Mouse (Mus musculus) left cerebral cortex, adult 18-20 months (tissue): ENCODE measurements at regions not wholly inside any gene's neighbourhood (a gene's known extent, or its start where the extent isn't known, plus 50 kb on each side); places are given as distances from the start of the nearest gene placed in this dataset.

Experiments used
- DNase-seq, 2 experiments: peaks; one replicate each; pipeline ENCODE4 v3.0.0; 2021 to 2022; ENCODE audit warnings: low spot score in 2 of 2, mixed read lengths in 1 of 2

DNA sequence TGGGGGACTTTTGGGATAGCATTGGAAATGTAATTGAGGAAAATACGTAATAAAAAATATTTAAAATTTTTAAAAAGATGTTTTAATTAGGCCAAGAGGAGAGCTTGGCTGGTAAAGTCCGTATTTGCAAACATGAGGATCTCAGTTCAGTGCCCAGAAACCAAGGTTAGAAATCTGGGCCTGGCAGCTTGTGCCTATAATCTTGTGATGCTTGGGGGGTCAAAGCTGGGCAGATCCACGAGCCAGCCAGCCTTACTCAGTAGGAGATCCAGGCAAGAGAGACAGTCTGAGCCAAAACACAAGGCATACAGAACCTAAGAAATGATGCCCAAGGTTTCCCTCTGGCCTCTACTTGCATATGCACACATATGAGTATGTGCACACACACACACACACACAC, 54.1 kb upstream of the Cxadr start:
- DNase-seq: no peak

DNA sequence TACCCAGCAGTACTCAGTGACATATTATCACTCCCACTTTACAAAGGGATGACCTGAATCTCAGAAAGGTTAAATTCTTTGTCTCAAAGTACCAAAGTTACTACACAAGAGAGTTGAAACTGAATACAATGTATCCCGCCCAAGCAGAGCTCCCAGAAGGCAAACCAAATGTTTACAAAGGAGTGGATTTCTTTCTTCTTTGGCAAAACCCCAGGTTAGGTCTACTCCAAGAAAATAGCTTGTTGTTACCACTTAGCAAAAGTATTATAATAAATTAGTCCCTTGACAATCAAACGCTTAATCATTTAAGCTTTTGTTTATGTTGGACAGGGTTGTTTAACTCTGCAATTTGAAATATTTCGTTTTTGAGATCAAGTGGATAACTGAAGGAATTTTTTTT, 58.6 kb upstream of the Cxadr start:
- DNase-seq: no peak

DNA sequence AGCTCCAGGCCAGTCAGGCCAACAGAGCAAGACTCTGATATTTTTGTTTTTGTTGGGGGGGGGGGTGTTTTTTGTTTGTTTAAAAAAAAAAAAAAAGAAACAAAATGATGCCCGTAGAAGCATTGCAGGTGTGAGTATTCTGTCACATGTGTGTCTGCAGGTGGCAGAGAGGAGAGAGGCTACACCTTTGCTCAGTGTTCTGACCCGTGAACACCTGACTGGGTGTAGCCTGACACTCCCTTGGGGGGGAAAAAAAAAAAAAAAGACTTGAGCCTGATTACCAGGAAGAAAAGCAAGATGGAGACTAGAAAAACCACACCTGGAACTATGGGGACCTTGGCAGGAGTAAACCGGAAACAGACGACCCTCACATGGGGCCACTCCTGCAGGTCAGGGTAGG, 61.1 kb upstream of the Cxadr start:
- DNase-seq: no peak

DNA sequence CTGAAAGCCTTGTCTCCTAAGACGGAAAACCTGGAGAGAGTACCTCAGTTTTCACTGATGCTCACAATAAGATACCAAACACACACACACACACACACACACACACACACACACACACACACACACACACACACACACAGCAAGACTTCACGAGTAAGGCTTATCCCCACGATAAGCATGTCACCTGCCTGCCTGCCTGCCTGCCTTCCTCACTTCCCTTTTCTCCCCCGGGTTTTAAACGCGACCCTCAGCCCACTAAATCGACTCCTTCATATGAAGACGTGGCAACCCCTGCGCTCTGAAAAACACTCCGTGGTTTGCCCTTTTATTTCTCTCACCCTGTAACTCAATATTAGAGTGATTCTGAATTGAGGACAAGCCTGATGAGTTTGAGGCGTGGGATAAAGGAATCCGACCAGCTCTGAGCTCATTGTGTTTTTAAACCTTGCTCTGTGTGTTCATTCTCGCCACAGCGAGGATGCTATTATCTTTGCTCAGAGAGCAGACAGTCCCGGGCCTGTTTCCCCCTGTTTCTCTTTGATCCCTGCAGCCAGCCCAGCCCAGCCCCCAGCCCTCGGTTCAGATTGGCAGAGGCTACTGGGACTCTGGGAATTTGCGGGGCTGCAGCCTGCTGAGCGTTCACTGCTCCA, 63.1 kb upstream of the Cxadr start:
- DNase-seq: peak; percentile 10 to 25

DNA sequence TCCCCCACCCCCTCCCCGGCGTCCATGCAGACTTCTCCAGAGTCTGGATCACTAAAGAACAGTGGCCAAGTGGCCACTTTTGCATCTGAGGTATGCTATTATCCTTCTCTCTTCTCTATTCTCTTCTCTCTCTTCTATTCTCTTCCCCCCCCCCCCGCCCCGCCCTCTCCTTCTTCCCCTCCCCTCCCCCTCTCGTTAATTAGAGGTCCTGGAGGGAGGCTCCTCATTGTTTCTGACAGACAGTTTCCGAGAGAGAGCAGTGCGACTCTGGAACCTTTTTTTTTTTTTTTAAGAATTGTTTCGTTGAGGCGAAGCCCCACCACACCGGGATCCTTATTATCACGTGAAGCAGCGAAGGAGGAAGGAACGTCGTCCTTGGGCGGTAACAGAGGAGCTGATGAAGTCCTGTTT, 63.6 kb upstream of the Cxadr start:
- no peak for DNase-seq

DNA sequence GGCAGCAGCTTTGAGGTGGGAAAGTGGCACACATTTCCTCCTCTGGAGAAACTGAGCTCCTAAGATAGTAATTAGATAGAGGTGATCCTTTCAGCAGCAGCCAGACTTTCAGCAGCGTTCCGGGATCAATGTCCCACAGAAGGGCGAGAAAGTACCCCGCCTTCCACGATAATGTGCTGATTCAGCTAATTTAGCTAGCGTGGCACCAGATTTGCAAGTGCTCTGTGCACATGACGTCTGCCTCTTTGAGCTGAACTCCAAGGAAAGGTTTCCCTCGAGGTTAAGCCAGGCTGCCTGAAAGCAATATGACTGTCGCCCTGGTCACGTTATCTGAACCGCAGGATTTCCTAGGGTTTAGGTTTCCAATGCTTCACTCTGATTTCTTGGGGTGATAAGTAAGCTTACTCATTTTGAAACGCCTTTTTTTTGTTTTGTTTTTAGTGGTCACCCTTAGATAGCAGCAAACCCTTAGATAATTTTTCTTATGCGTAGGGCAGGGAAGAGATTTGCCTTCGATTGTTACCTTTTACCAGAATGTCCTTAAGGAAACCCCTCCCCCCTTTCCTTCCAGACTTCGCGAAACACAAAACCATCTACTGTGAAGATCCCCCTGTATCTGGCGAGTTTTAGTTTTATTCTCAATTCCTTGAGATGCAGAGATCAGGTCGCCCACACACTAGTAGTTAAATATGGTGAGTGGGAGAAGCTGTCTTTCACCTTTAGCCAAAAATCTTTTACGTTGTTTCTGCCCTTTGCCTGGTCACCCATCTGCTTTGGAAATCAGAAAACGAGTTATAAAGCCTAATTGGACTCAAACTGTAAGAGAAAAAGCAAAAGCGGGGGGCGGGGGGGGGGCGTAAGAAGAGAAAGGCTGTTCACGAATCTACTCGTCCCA, 64.3 kb upstream of the Cxadr start:
- no peak for DNase-seq

DNA sequence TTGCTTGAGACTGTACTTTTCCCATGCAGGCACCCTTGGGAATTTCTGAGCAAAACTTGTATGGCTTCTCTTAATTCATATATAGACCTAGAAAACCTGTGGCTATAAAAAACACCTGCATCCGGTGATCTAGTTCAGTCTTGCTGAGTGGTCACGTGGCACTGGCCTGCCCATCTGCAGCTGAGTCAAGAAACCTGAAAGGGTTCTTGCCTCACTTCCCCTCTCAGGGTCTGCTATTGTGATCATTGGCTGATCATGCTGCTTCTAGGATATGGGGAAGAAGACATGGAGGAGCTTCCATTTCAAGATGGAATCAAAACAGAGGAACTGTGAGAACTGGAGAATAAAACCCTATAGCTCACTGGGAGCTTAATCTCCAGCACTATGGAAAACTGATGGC, 69.1 kb upstream of the Cxadr start:
- no peak for DNase-seq

DNA sequence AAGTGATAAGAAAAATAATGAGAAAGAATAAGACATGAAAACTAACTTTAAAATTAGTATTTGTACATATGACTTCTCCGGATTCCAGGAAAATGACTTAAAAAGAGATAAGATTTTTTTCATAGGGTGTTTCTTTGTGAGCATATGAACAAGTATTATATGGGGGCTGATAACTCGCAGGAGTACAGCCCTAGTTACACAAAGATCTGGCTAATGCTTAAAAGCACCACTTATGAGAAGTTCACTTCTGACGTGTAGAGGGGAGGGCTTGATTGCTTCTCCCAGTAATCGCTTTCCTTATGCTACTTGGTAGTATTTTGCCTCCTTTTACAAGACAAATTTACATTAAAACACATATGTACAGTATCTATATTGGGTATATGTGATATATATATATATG, 72.3 kb upstream of the Cxadr start:
- DNase-seq: no peak

DNA sequence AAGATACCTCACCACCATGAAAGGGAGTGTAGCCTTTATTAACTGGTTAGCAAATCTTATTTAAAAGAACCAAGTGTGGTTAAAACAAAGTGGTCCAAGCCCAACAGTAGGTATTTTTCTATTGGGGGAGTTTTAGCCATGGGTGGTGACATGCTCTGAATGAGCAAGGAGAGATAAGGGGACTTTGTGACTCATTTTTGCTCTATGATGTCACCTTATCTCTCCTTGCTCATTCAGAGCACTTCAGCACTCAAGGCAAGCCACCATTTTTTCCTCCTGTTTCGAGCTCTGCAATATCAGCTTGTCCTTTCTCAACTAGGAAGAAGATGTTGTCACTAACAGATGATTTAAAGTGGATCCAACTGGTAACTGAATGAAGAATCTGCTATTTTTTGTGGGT, 78.9 kb upstream of the Cxadr start:
- no peak for DNase-seq

DNA sequence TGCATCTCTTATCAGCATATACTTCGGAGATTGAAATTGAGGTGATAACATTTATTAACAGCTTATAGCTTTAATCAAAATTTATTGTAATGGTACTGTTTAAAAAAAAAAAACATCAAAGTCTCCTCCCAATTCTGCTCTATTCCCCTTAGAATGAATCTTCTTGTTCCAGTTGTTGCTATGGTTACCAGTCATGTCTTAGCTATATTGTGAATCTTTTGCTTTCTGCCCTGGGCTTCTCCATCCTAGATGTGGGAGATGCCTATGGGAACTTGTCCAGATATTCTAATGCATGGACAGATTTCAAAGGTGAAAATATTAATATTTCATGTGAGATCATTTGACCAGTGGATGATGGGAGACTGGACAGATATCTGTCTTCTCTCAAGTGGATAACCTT, 79.5 kb upstream of the Cxadr start:
- no peak for DNase-seq

DNA sequence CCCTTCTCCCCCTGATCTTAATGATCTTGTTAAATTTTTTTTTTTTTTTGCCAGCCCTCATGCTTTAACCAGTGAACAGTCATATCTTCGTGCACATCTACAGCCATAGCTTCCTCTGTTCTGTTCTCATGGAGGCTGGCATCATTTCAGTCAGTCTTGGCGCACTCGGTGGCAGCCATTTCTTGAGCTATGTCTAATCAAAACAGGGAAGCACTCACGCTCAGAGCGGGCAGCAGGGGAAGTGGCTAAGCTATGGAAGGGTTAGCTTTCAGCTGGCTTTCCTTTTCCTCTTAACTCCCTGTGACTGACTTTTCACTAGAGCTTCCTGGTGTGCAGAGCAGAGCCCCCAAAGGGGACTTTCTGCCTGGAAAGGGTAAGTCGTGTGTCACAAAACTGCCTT, 83.7 kb upstream of the Cxadr start:
- no peak for DNase-seq

DNA sequence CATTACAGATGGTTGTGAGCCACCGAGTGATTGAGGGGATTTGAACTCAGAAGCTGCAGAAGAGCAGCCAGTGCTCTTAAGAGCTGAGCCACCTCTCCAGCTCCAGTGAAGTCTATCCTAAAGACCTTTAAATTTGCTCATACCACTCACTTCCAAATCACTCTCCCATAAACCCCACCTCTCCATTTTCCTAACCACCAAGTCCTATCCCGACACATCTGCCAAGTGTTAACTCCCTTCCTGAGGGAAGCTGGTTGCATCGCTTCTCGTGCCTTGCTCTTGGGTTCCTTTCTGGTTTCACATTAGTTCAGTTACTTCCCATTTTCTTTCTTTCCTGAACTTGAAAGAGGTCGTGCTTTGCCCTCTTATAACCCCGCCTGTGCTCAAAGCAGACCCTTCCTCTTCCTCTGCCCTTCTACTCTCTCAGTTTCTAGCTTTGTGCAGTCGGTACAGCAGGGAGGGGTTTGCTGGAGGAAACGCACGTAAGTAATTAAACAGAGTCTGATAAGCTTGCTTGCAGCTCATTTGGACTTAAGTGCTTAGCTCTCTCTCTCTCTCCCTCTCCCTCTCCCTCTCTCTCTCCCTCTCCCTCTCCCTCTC, 84.4 kb upstream of the Cxadr start:
- DNase-seq: no peak

DNA sequence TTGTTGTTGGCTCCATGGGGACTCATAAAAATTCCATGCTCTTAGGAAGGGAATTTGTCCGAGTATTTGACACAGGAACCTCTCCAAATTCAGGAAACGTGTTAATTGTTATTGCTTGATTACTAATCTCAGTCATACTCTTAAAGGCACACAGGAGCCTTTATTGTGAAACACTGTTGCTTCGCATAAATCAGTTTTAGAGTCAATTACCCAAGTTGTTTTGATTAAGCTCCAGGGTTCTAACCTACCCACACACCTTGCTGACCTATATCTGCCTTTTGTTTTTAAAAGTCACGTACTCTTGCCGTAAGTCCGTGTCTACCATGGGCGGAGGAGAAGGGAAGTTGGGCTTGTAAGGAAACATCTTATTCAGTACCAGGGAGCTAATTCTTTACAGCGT, 89.6 kb upstream of the Cxadr start:
- DNase-seq: no peak

DNA sequence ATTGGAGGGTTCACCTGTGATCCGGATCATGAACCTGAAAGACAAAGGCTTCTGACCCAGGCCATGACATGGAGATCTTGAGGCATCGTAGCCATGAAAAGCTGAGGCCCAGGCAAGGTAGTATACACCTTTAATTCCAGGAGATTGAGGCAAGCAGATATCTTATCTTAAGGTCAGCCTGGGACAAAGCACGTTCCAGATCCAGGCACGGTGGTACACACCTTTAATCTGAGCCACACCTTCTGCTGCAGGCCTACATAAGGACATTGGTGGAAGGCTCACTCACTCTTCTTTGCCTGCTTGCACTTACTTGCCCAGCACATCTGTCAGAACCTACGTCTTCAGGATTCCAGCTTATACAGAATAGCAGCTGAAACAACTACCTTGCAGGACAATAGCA, 93.0 kb upstream of the Cxadr start:
- DNase-seq: no peak

DNA sequence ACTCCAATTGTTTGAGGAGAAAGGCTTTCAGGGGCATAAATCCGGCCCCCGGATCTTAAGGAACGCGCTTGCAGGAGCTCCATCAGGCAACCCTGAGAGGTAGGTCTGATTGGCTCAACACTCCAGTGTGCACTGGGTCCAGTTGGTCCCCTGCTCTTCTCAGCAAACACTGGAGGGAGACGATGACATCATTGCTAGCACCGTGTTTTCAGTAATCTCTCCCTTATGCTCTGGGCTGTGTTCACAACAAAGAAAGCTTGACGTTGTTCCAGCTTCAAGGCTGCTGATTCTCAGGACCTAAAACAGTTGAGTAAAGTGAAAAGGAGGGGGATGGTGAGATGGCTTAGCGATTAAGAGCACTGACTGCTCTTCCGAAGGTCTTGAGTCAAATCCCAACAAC, 97.0 kb upstream of the Cxadr start:
- DNase-seq: no peak

DNA sequence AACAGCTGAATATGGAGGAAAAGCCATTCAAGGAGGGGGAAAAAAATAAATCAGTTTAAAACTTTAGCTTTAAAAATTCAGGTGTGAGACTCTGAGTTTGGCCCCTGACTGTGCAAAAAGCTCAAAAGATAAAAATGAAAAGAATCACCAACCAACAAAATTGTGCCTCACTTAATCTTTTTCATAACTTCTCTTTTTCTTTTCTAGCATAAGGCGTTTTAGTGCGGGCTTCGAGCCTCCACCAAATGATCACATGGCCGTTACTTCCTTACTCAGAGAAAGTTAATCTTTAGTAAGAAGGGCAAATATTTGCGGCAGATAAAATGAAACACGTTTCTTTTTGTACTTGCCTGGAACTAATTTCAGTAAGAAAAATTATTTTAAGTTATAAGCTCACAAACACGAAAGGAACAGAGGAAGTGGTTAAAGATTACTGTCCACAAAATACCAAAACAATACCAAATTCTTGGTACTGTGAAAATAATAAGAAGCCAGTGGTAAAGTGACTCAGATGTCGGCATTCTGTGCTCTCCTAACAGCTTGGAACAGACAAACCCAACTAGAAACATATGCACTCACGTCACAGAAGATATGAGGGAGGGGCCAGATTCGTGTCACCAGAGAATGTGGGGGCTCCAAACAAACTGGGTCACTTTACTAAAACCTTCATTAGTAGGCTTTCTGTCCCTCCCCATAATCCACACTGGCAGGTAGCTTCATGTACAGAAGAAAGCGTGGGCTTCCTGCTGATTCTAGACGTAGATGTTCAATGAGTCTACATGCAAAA, 101.1 kb upstream of the Cxadr start:
- no peak for DNase-seq

DNA sequence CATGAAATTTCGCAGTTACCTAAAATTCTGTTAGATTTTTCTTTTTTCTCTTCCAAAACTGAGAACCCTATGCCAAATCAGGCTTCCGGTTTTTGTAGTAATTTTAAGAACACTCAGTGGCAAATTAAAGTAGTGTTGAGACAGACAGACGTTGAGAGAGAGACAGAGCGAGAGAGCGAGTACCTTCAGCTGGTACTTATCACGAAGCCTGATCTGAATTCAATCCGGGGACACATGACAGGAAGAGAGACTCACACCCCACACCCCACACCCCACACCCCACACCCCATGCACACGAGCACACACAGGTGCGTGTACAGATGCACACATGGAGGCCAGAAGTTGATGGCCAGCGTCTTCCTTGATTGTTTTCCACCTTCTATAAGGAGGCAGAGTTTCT, 102.0 kb upstream of the Cxadr start:
- DNase-seq: no peak

DNA sequence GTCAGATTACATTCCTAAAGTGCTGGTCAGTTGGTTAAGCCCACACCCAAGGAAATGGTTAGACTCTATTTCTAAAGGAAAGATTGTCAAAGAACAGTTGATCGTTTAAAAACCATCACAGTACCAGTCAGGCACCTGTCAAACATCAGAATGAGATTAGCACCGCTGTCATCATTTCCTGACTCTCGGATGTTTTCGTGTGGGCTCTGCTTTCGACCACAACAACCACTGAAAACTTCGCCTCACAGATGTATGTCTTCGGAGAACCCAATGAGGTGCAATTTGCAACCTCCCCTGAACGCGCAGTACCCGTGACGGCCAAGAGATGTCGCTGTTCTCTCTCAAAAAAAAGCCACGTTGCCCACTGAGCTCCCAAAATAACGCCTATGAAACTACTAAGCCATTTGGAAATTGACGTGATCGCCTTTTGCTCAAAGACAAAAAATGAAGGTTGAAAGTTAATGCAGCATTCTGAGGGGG, 102.6 kb upstream of the Cxadr start:
- peak; percentile 77 to 81 for DNase-seq

DNA sequence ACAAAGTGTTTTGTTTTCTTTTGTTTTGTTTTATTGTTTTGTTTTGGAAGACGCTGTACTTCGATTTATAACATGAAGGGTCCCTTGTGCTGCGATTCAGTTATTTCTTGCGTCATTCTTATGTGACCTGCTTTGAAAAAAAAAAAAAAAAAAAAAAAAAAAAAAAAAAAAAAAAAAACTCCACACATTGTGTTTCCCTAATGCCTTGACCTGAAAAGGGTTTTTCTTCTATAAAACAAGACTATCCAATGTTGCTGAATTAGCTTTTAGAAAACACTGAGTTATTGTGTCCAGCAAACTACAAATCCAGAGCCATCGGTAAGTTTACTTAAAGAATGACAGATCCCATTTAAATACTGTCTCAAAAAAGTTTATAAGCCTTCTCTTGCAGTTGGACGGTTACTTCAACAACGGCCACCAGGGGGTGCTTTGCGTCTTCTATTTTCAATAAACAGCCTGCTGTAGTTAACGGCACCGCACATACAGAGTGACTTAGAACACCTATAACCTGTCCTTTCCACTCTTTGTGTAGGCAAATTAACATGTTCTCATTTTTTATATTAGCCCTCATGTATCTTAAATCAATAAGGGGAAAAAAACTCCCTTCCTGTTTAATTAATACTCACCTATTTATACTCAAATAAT, 103.9 kb upstream of the Cxadr start:
- peak; percentile 84 to 92 for DNase-seq

DNA sequence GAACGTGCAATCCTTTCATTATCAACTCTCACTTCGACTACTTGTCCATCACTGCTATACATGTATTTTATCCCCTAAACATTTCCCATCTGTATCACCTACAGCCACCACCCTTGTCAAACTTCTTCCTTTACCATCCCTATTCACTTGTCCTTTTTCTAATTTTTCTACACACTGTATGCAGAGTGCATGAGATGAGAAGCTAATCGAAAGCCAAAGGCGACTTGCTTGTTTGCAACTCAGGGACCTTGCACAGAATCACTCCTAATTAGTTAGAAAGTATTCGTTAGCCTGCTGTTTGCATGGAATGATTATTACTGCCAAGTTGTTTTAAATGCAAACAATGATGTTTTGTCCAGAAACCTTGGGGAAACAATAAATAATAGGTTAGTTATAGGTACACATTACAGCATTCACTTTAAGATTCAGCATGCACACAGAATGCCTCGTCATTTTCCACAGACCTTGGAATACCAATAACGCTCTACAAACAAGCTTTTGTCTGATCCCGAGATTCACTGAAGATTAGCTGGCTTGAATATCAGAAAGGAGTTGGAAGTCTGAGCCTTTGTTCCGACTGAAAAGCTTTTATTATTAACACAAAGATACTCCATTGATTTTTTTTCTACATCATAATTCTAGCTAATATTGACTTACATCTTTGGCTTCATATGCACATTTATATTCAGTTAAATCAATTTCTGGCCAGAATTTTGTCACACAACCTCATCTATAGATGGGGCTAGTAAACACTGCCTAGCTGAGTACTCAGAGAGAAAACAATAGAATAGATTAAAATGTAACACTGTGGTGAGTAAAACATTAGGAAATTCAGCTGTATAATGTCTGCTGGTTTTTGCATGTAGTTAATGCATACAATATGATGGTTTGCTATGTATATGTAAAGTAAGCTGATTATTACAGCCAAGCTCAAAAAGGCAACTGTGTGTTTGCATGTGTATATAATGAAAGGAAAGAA, 130.4 kb upstream of the Cxadr start:
- no peak for DNase-seq
